Mouse (Mus musculus) kidney, adult 2 months (tissue): ENCODE measurements at regions not wholly inside any gene's neighbourhood (a gene's known extent, or its start where the extent isn't known, plus 50 kb on each side); places are given as distances from the start of the nearest gene placed in this dataset.

ENCODE experiments used
- CTCF ChIP-seq: fragments of 200-500 bp; conservative IDR thresholded peaks from 2 replicates; pipeline ENCODE4 v1.5.1; 2011; ENCODE audit warnings: low read depth, mild to moderate bottlenecking, control low read depth, low read length, moderate library complexity, mixed read lengths; ENCODE audit not compliant: insufficient read depth, insufficient read length
- POLR2A ChIP-seq: fragments of 200-500 bp; IDR thresholded peaks from one replicate; pipeline ENCODE4 v1.6.1; 2011; ENCODE audit warnings: low read depth, low read length, control low read depth

DNA sequence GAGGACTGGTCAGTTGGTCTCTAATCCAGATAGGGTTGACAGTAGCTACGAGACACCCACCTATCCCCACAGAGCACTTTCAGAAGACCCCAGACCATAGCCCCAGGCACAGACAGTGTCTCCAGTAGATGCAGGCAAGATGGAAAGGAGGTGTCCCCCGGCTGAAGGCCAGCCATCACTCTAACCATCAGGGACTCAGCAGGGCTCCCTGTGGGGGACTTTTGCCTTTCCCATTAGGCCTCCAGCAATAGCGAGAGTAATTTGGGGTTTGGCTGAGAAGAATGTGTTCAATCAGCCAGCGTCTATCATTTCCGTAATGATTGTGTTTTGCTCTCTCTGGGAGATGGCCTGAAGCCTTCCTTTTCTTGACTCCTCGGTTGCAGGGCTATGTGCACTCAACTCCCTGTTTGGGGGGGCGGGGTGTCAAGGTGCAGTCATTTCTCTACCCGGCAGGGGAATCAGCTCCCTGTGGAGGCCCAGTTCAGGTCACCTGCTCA lies 68.1 kb upstream of the Hpcal1 start:
- no peak for TF ChIP-seq POLR2A
- no peak for TF ChIP-seq CTCF
